Mouse (Mus musculus) small intestine, adult 2 months (tissue): Measurements from ENCODE around the gene Ccna2.

Experiments used
- CTCF ChIP-seq: fragments of 200-500 bp; IDR thresholded peaks from 2 replicates; pipeline ENCODE4 v1.5.1; 2012; ENCODE audit warnings: low read depth, mild to moderate bottlenecking, control low read depth, inconsistent platforms, low read length, moderate library complexity, mixed read lengths; ENCODE audit not compliant: insufficient replicate concordance, insufficient read length; ENCODE audit errors: extremely low read depth
- POLR2A ChIP-seq: fragments of 200-500 bp; IDR thresholded peaks from 2 replicates; pipeline ENCODE4 v1.6.1; 2012; ENCODE audit warnings: low read depth, mild to moderate bottlenecking, control low read depth, inconsistent platforms, low read length, moderate library complexity

DNA sequence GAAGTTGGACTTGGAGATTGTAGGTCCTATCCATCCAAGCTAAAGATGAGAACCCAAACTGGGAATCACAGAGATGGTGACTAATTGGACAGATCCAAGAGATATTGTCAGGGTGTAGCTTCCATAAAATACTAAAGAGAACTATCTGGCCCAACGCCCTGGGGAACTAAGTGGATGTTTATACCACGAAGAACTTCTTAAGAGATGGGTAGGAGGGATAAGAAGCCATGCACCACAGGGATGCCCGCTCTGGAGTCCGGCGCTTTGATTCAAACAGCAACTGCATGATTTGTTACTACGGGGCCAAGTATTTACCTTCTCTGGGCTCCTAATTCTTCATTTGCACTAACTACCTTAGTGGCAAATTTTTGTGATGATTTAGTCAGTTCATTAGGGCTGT is 40.7 kb upstream of the Ccna2 start:
- TF ChIP-seq POLR2A (no peak), CTCF (no peak)
